Comparison of ENCODE assay signal across 20 mouse cellular contexts in the genomic region with DNA sequence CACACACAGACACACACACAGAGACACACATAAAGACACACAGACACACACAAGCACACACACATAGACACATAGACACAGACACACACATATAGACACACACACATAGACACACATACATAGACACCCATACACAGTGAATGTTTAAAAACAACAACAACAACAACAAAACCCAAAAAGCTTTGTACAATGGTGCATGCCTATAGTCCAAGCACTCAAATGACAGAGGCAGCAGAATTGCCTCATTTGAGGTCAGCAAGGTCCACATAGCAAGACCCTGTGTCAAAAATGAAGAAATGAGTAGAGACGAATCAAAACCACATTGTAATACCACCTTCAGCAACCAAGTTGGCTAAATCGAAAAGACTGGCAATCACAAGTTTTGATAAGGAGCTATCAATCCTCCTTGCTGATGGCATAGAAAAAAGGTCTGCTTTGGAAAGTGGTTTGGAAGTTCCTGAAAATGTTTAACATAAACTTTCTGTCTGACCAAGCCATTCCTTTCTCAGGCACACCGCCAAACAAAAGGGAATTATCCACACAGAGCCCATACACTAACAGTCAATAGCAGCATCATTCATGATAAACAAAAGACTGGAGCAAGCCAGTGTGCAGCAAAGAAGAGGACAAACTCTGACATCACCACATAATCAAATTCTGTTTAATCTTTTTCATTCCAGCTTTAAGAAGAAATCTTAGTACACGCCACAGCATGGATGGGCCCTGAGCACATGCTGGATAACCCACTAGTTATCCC. TPM values are rescaled to one million over a fixed set of nuclear protein-coding genes. Genes with fewer than 3 reads are reported as not detected.
DNase-seq lines count a peak whose midpoint lies in the region; ATAC-seq and TF ChIP-seq lines count a peak whose summit lies in the region.
"Had no signal": no experiment of that assay in that cellular context is flagged by ENCODE, and none has a peak within 500 bp of the region (broad histone marks: within the 10 kb centered on the region; RNA-seq: fewer than 3 reads in every experiment).

No protein-coding gene starts in this region.

- 0 out of 2 replicates have a peak overlapping the region, but pooled peaks have one; percentile 53 for H3K9ac ChIP-seq in hindbrain, embryonic 13.5 days
- H3K9ac ChIP-seq in hindbrain, postnatal 0 days (replicated peaks; ENCODE audit: low read length): no peak overlapping the region
- H3K9ac ChIP-seq in lung, embryonic 16.5 days (ENCODE audit: low read length): no peak overlapping the region
- H3K9ac ChIP-seq: heart, embryonic 13.5 days; hindbrain, embryonic 15.5 days had no signal

- WGBS in hindbrain, embryonic 13.5 days: 38% methylated on average over 4 of the region's 4 CpGs
- WGBS in hindbrain, postnatal 0 days: 46% methylated on average over 4 of the region's 4 CpGs
- 45% methylated on average over 4 of the region's 4 CpGs for WGBS in lung, embryonic 16.5 days

- no peaks in the 10 kb centered on the region for H3K36me3 ChIP-seq in hindbrain, embryonic 13.5 days
- no peaks in the 10 kb centered on the region for H3K36me3 ChIP-seq in hindbrain, postnatal 0 days (ENCODE audit: insufficient read depth, low read length)
- no peaks in the 10 kb centered on the region for H3K36me3 ChIP-seq in lung, embryonic 16.5 days (ENCODE audit: control insufficient read depth, insufficient read depth, low read length)
- H3K36me3 ChIP-seq: embryonic facial prominence, embryonic 10.5 days; forebrain, embryonic 10.5 days; heart, embryonic 13.5 days; hindbrain, embryonic 15.5 days had no signal

- TF ChIP-seq CTCF in hindbrain, postnatal 0 days (IDR thresholded peaks at IDR 0.05; ENCODE audit: low read depth): no peak
- no peak for TF ChIP-seq CTCF in embryonic fibroblast, embryonic 13.5 days (IDR thresholded peaks at IDR 0.05; ENCODE audit: borderline replicate concordance, insufficient read depth, low read length)

- TF ChIP-seq POLR2A in embryonic fibroblast, embryonic 13.5 days (IDR thresholded peaks at IDR 0.05; ENCODE audit: low read depth, low read length): no peak

- no peak for DNase-seq in hindbrain, postnatal 0 days (ENCODE audit: low spot score)
- DNase-seq in lung, postnatal 4 days: no peak
- DNase-seq in NIH3T3 (ENCODE audit: low read depth): peak; percentile 66
- DNase-seq: adrenal gland, adult 2 months; adrenal gland, postnatal 25 days; cerebellum, adult 2 months; cerebellum, postnatal 10 days; gastrocnemius, adult 2 months; gastrocnemius, postnatal 36 days; heart, adult 11 months; heart, postnatal 36 days had no signal

- no peaks in the 10 kb centered on the region for H3K27me3 ChIP-seq in hindbrain, embryonic 13.5 days
- H3K27me3 ChIP-seq in hindbrain, postnatal 0 days (ENCODE audit: insufficient read depth, low read length): no peaks in the 10 kb centered on the region
- H3K27me3 ChIP-seq in lung, embryonic 16.5 days (ENCODE audit: control insufficient read depth, insufficient read depth, low read depth, low read length): no peaks in the 10 kb centered on the region
- H3K27me3 ChIP-seq: heart, embryonic 13.5 days; hindbrain, embryonic 15.5 days had no signal

- H3K4me2 ChIP-seq in hindbrain, embryonic 13.5 days: no peak overlapping the region
- no peak overlapping the region for H3K4me2 ChIP-seq in hindbrain, postnatal 0 days (ENCODE audit: low read depth, low read length)
- no peak overlapping the region for H3K4me2 ChIP-seq in lung, embryonic 16.5 days (ENCODE audit: low read depth, low read length)
- H3K4me2 ChIP-seq: heart, embryonic 13.5 days; hindbrain, embryonic 15.5 days had no signal

- H3K4me3 ChIP-seq in hindbrain, embryonic 13.5 days: no peak overlapping the region
- H3K4me3 ChIP-seq in hindbrain, postnatal 0 days (ENCODE audit: low read length): no peak overlapping the region
- no peak overlapping the region for H3K4me3 ChIP-seq in lung, embryonic 16.5 days (ENCODE audit: low read length)
- no peak overlapping the region for H3K4me3 ChIP-seq in embryonic fibroblast, embryonic 13.5 days (ENCODE audit: insufficient read depth, low read length)
- H3K4me3 ChIP-seq: embryonic facial prominence, embryonic 10.5 days; erythroblast, embryonic 14.5 days; forebrain, embryonic 10.5 days; gastrocnemius, adult 2 months; heart, embryonic 13.5 days; hindbrain, embryonic 15.5 days had no signal

- ATAC-seq in hindbrain, embryonic 13.5 days (ENCODE audit: low FRiP score): no peak
- ATAC-seq in hindbrain, postnatal 0 days: no peak
- ATAC-seq in lung, embryonic 16.5 days (ENCODE audit: low read depth): peak; percentile 88
- ATAC-seq: forebrain, embryonic 14.5 days had no signal

- H3K9me3 ChIP-seq in hindbrain, embryonic 13.5 days: no peaks in the 10 kb centered on the region
- H3K9me3 ChIP-seq in hindbrain, postnatal 0 days (ENCODE audit: low read length): no peaks in the 10 kb centered on the region
- H3K9me3 ChIP-seq in lung, embryonic 16.5 days (ENCODE audit: control insufficient read depth, low read length): no peaks in the 10 kb centered on the region
- H3K9me3 ChIP-seq: embryonic facial prominence, embryonic 10.5 days; forebrain, embryonic 10.5 days; heart, embryonic 13.5 days; hindbrain, embryonic 15.5 days had no signal

- no peak overlapping the region for H3K27ac ChIP-seq in hindbrain, embryonic 13.5 days
- H3K27ac ChIP-seq in hindbrain, postnatal 0 days: no peak overlapping the region
- H3K27ac ChIP-seq in lung, embryonic 16.5 days (ENCODE audit: low read length): peak overlapping the region; percentile 58
- peak overlapping the region; percentile 58; the same call in 1 of the 2 replicates for H3K27ac ChIP-seq in embryonic fibroblast, embryonic 13.5 days (ENCODE audit: insufficient read depth, low read length)
- H3K27ac ChIP-seq: embryonic facial prominence, embryonic 10.5 days; forebrain, embryonic 10.5 days; gastrocnemius, adult 2 months; heart, embryonic 13.5 days; hindbrain, embryonic 15.5 days had no signal

- H3K4me1 ChIP-seq in hindbrain, embryonic 13.5 days (replicated peaks): 0 out of 2 replicates have a peak, but pooled peaks cover 2% of the 10 kb centered on the region
- H3K4me1 ChIP-seq in hindbrain, postnatal 0 days (ENCODE audit: insufficient read depth, low read length): no peaks in the 10 kb centered on the region
- H3K4me1 ChIP-seq in lung, embryonic 16.5 days (replicated peaks; ENCODE audit: control insufficient read depth, insufficient read depth, low read length): peaks cover 3% of the 10 kb centered on the region; the same call in 1 of the 2 replicates
- peaks cover 11% of the 10 kb centered on the region for H3K4me1 ChIP-seq in embryonic fibroblast, embryonic 13.5 days (ENCODE audit: control insufficient read depth, insufficient read depth, low read length)
- H3K4me1 ChIP-seq: heart, embryonic 13.5 days; hindbrain, embryonic 15.5 days had no signal

RNA-seq across cellular contexts. Expression of a gene that starts 7.3 kb away (rescaled TPM):
- 47.1 and 48.6 TPM in 2 replicates for polyA plus RNA-seq in hindbrain, embryonic 13.5 days (2015; fragmentation: Nextera tagmentation; extraction: Ambion mirVana)
- 42.4 and 42.6 TPM in 2 replicates for total RNA-seq in hindbrain, postnatal 0 days (2014; rRNA removed)
- 25.1 and 25.6 TPM in 2 replicates for polyA plus RNA-seq in hindbrain, postnatal 0 days (2015; fragmentation: Nextera tagmentation; extraction: Ambion mirVana)
- 21.8 and 23.9 TPM in 2 replicates for polyA plus RNA-seq in lung, embryonic 16.5 days (2015; fragmentation: Nextera tagmentation; extraction: Ambion mirVana)
- 9.9 and 11.2 TPM in 2 replicates for polyA plus RNA-seq in embryonic fibroblast, embryonic 13.5 days (2011; ENCODE audit: insufficient read length, low read depth, missing spikeins)

RNA-seq across cellular contexts. Expression of a gene that starts 58.2 kb away (rescaled TPM):
- polyA plus RNA-seq in hindbrain, embryonic 13.5 days (2015; fragmentation: Nextera tagmentation; extraction: Ambion mirVana): 18.4 and 19.5 TPM in 2 replicates
- total RNA-seq in hindbrain, postnatal 0 days (2014; rRNA removed): 16.8 and 17.9 TPM in 2 replicates
- 8.7 and 12.5 TPM in 2 replicates for polyA plus RNA-seq in hindbrain, postnatal 0 days (2015; fragmentation: Nextera tagmentation; extraction: Ambion mirVana)
- 15.0 and 17.8 TPM in 2 replicates for polyA plus RNA-seq in lung, embryonic 16.5 days (2015; fragmentation: Nextera tagmentation; extraction: Ambion mirVana)
- 22.4 and 24.1 TPM in 2 replicates for polyA plus RNA-seq in embryonic fibroblast, embryonic 13.5 days (2011; ENCODE audit: insufficient read length, low read depth, missing spikeins)

Comparison
In these comparisons a context has a peak if more than half of its experiments do, and no peak if none do; other contexts are left out.
1. H3K27ac ChIP-seq: peak in lung, embryonic 16.5 days (single experiment) and embryonic fibroblast, embryonic 13.5 days (single experiment); none in hindbrain, embryonic 13.5 days (single experiment) and hindbrain, postnatal 0 days (single experiment).